Mouse (Mus musculus): ENCODE results near the gene Atp6v0c. TPM values are rescaled to one million over a fixed set of nuclear protein-coding genes. Genes with fewer than 3 reads are reported as not detected.

Gene Atp6v0c
- polyA plus RNA-seq, 1 experiment from 2014 or later: 564 TPM

DNA sequence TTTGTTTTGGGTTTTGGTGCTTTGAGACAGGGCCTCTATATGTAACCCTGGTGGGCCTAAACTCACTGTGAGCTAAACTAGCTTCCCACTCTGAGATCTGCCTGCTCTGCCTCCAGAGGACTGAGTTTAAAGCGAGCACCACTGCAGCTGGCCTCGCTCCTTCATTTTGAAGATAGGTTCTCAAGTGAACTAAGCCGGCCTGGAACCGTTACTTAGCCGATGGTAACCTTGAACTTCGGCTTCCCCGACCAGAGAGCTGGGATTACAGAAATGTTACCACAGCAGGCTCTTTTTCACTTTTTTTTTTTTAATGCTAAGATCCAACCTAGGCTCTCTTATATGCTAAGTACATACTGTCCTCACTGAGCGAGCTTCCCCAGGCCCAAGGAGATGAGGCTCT lies 23.8 kb upstream of the Atp6v0c start:
- H3K4me1 ChIP-seq (replicated peaks; ENCODE audit: control insufficient read depth, insufficient read depth, low read length): no peaks in the 10 kb centered on the region
- ATAC-seq (replicated peaks; ENCODE audit: low FRiP score, low TSS enrichment, low read depth): no peak
- H3K4me2 ChIP-seq (ENCODE audit: low read length): no peak overlapping the region
- H3K27ac ChIP-seq (ENCODE audit: low read depth): no peak overlapping the region
- no peaks in the 10 kb centered on the region for H3K27me3 ChIP-seq (replicated peaks; ENCODE audit: control insufficient read depth, insufficient read depth, low read length)
- no peaks in the 10 kb centered on the region for H3K9me3 ChIP-seq (ENCODE audit: control insufficient read depth, low read length)
- H3K4me3 ChIP-seq (ENCODE audit: low read depth, low read length): no peak overlapping the region
- no peak for DNase-seq (ENCODE audit: low spot score)
- 0 out of 2 replicates have a peak, but pooled peaks cover 3% of the 10 kb centered on the region for H3K36me3 ChIP-seq (ENCODE audit: control insufficient read depth, insufficient read depth, low read length)
- H3K9ac ChIP-seq (ENCODE audit: low read length): no peak overlapping the region
- WGBS: 86% methylated on average over 8 of the region's 8 CpGs

DNA sequence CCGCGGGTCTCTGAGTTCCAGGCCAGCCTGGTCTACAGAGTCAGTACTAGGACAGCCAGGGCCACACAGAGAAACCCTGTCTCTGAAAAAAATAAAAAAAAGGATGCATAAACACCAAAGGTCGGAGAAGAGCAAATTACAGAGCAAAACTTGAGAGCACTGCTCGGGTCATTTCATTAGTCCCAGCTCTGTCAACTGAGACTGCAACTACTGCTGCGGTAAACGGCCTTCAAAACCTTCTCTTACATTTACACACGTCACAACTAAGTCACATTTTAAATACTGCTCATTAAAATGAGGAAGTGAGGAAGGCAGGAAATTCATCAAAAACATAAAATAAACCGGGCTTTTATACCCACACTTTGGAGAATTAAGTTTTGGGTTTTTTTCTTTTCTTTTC lies 23.3 kb upstream of the Atp6v0c start:
- Histone ChIP-seq H3K27me3 (replicated peaks; ENCODE audit: control insufficient read depth, insufficient read depth, low read length) (no peaks in the 10 kb centered on the region), H3K27ac (ENCODE audit: low read depth) (no peak overlapping the region), H3K9me3 (ENCODE audit: control insufficient read depth, low read length) (no peaks in the 10 kb centered on the region), H3K4me2 (ENCODE audit: low read length) (no peak overlapping the region), H3K4me3 (ENCODE audit: low read depth, low read length) (no peak overlapping the region), H3K4me1 (replicated peaks; ENCODE audit: control insufficient read depth, insufficient read depth, low read length) (no peaks in the 10 kb centered on the region), H3K36me3 (ENCODE audit: control insufficient read depth, insufficient read depth, low read length) (0 out of 2 replicates have a peak, but pooled peaks cover 3% of the 10 kb centered on the region), H3K9ac (ENCODE audit: low read length) (no peak overlapping the region)
- DNase-seq (ENCODE audit: low spot score) (no peak), ATAC-seq (replicated peaks; ENCODE audit: low FRiP score, low TSS enrichment, low read depth) (no peak)
- WGBS: 77% methylated on average over 8 of the region's 8 CpGs

DNA sequence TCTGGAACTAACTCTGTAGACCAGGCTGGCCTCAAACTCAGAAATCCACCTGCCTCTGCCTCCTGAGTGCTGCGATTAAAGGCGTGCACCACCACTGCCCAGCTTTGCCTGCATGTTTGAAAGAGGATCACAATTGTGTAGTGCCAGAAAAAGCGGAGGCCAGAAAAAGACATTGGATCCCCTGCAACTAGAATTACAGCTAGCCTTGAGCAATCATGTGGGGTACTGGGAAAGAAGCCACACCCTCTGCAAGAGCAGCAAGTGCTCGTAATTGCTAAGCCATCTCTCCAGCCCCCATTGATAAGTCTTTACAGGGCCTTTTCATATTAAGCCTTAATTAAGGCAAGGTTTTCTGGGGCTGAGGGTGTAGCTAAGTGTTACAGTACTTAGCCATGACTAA lies 22.0 kb upstream of the Atp6v0c start:
- 0 out of 2 replicates have a peak, but pooled peaks cover 3% of the 10 kb centered on the region for H3K36me3 ChIP-seq (ENCODE audit: control insufficient read depth, insufficient read depth, low read length)
- no peak overlapping the region for H3K9ac ChIP-seq (ENCODE audit: low read length)
- H3K4me3 ChIP-seq (ENCODE audit: low read depth, low read length): no peak overlapping the region
- WGBS: 85% methylated on average over 4 of the region's 4 CpGs
- H3K9me3 ChIP-seq (ENCODE audit: control insufficient read depth, low read length): no peaks in the 10 kb centered on the region
- no peak for DNase-seq (ENCODE audit: low spot score)
- H3K4me2 ChIP-seq (ENCODE audit: low read length): no peak overlapping the region
- no peak for ATAC-seq (replicated peaks; ENCODE audit: low FRiP score, low TSS enrichment, low read depth)
- no peak overlapping the region for H3K27ac ChIP-seq (ENCODE audit: low read depth)
- no peaks in the 10 kb centered on the region for H3K27me3 ChIP-seq (replicated peaks; ENCODE audit: control insufficient read depth, insufficient read depth, low read length)
- no peaks in the 10 kb centered on the region for H3K4me1 ChIP-seq (replicated peaks; ENCODE audit: control insufficient read depth, insufficient read depth, low read length)

DNA sequence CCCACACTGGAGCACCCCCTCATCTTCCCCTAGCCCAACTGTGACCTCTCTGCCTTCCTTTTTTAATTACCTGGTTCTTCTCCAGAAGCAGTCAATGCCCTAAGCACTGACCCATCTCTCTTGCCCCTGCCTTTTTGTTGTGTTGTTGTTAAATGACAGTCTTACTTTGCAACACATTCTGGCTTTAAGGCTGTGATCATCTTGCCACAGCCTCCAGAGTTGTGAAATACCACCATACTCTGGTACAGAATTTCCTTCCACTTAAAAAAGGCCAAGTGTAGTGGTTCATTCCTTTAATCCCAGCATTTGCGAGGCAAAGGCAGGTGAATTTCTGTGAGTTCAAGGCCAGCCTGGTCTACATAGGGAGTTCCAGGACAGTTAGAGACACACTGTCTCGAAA lies 21.4 kb upstream of the Atp6v0c start:
- H3K9ac ChIP-seq (ENCODE audit: low read length): no peak overlapping the region
- no peaks in the 10 kb centered on the region for H3K9me3 ChIP-seq (ENCODE audit: control insufficient read depth, low read length)
- no peak for ATAC-seq (replicated peaks; ENCODE audit: low FRiP score, low TSS enrichment, low read depth)
- no peak overlapping the region for H3K4me2 ChIP-seq (ENCODE audit: low read length)
- H3K4me3 ChIP-seq (ENCODE audit: low read depth, low read length): no peak overlapping the region
- H3K36me3 ChIP-seq (ENCODE audit: control insufficient read depth, insufficient read depth, low read length): 0 out of 2 replicates have a peak, but pooled peaks cover 3% of the 10 kb centered on the region
- no peak overlapping the region for H3K27ac ChIP-seq (ENCODE audit: low read depth)
- H3K27me3 ChIP-seq (replicated peaks; ENCODE audit: control insufficient read depth, insufficient read depth, low read length): no peaks in the 10 kb centered on the region
- DNase-seq (ENCODE audit: low spot score): no peak
- H3K4me1 ChIP-seq (replicated peaks; ENCODE audit: control insufficient read depth, insufficient read depth, low read length): no peaks in the 10 kb centered on the region
- WGBS: 87% methylated on average over 2 of the region's 2 CpGs

DNA sequence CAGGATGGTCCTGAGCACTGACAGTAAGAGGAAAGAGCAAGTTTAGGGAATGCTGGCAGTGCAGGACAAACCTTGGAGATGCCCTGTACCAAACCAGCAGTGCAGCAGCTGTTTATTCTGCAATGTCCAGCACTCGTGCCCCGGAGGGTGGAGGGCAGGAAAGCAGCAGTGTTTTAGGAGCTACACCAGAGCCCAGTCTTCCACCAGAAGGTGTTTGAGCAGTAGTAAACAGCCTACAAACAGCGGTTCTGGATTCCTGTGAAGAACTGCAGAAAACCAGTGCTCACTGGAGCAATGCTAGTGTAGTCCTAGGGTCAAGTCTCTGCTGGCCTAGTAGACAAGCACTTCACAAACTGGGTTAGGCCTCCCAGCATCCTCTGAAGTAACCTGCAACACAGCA lies 4.8 kb upstream of the Atp6v0c start:
- H3K4me1 ChIP-seq (replicated peaks; ENCODE audit: control insufficient read depth, insufficient read depth, low read length): peaks cover 4% of the 10 kb centered on the region; the same call in 1 of the 2 replicates
- no peaks in the 10 kb centered on the region for H3K9me3 ChIP-seq (ENCODE audit: control insufficient read depth, low read length)
- no peak overlapping the region for H3K4me3 ChIP-seq (ENCODE audit: low read depth, low read length)
- H3K9ac ChIP-seq (ENCODE audit: low read length): no peak overlapping the region
- DNase-seq (ENCODE audit: low spot score) (no peak), ATAC-seq (replicated peaks; ENCODE audit: low FRiP score, low TSS enrichment, low read depth) (no peak)
- H3K36me3 ChIP-seq (ENCODE audit: control insufficient read depth, insufficient read depth, low read length): no peaks in the 10 kb centered on the region
- no peak overlapping the region for H3K27ac ChIP-seq (ENCODE audit: low read depth)
- 73% methylated on average over 3 of the region's 3 CpGs for WGBS
- no peak overlapping the region for H3K4me2 ChIP-seq (ENCODE audit: low read length)
- no peaks in the 10 kb centered on the region for H3K27me3 ChIP-seq (replicated peaks; ENCODE audit: control insufficient read depth, insufficient read depth, low read length)

DNA sequence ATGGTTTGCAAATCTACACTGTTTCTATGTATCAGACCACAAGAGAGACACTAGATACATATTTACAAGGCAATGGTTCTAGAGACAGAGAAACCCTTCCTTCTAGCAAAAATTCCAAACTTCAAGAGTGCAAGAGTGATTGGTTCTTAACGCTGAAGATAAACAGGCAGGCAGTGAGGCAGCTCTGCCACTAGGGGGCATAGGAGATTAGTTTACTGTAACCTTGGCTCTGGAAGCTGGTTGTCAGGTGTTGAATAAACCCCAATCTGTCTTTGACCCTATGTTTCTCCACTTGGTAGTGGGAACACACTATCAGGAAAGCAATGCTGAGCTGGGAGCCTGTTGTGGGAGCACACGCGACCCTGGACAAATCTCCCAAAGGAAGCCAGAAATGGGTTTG lies 3.9 kb upstream of the Atp6v0c start:
- Histone ChIP-seq H3K36me3 (ENCODE audit: control insufficient read depth, insufficient read depth, low read length) (no peaks in the 10 kb centered on the region), H3K4me3 (ENCODE audit: low read depth, low read length) (no peak overlapping the region), H3K4me1 (replicated peaks; ENCODE audit: control insufficient read depth, insufficient read depth, low read length) (peaks cover 5% of the 10 kb centered on the region), H3K9ac (ENCODE audit: low read length) (no peak overlapping the region), H3K27me3 (replicated peaks; ENCODE audit: control insufficient read depth, insufficient read depth, low read length) (no peaks in the 10 kb centered on the region), H3K27ac (ENCODE audit: low read depth) (no peak overlapping the region), H3K4me2 (ENCODE audit: low read length) (no peak overlapping the region), H3K9me3 (ENCODE audit: control insufficient read depth, low read length) (no peaks in the 10 kb centered on the region)
- DNase-seq (ENCODE audit: low spot score) (peak; percentile 72), ATAC-seq (replicated peaks; ENCODE audit: low FRiP score, low TSS enrichment, low read depth) (no peak)
- 5% methylated on average over 3 of the region's 3 CpGs for WGBS

DNA sequence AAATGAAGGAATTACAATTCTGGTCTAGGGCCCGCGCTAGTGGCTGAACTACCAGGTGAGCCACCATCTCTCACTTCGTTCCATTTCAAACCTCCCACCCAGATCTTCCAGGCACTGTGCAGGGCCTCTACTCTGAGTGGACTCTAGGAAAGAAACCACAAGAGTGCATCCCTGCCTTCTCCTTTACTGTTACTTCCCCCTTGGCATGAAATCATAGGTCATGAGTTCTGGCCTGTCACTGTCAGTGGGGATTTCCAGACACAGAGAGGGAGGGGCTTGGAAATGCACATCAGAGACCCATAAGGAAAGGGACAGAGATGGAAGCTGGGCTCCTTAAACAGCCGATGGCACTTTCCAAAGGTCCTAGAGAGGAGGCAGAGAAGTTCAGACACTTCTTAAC lies 2.2 kb upstream of the Atp6v0c start:
- DNase-seq (ENCODE audit: low spot score) (no peak), ATAC-seq (replicated peaks; ENCODE audit: low FRiP score, low TSS enrichment, low read depth) (no peak)
- H3K36me3 ChIP-seq (ENCODE audit: control insufficient read depth, insufficient read depth, low read length): peaks cover 11% of the 10 kb centered on the region
- H3K4me3 ChIP-seq (ENCODE audit: low read depth, low read length): no peak overlapping the region
- H3K27ac ChIP-seq (ENCODE audit: low read depth): no peak overlapping the region
- no peak overlapping the region for H3K9ac ChIP-seq (ENCODE audit: low read length)
- WGBS: 86% methylated on average over 4 of the region's 4 CpGs
- H3K4me2 ChIP-seq (ENCODE audit: low read length): no peak overlapping the region
- H3K27me3 ChIP-seq (replicated peaks; ENCODE audit: control insufficient read depth, insufficient read depth, low read length): no peaks in the 10 kb centered on the region
- H3K4me1 ChIP-seq (replicated peaks; ENCODE audit: control insufficient read depth, insufficient read depth, low read length): peaks cover 13% of the 10 kb centered on the region
- no peaks in the 10 kb centered on the region for H3K9me3 ChIP-seq (ENCODE audit: control insufficient read depth, low read length)

DNA sequence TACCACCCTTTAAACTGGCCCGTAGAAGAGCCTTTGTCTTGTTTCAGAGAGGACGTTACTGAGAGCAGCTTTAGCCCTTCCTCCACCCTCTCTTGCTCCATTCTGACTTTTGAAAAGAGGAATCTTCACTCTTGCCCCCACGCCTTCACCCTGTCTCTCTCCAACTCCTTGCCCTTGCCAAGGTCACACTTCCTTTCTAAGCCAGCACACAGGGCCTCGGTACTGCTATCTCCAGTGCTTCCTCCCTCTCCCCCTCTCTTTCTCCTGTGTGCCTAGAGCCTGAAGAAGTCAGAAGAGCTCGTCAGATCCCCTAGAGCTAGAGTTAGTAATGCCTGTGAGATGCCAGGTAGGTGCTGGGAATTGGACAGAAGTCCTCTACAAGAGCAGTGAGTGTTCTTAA lies 1.2 kb upstream of the Atp6v0c start:
- H3K27me3 ChIP-seq (replicated peaks; ENCODE audit: control insufficient read depth, insufficient read depth, low read length): no peaks in the 10 kb centered on the region
- H3K9ac ChIP-seq (ENCODE audit: low read length): no peak overlapping the region
- H3K36me3 ChIP-seq (ENCODE audit: control insufficient read depth, insufficient read depth, low read length): peaks cover 18% of the 10 kb centered on the region
- no peak overlapping the region for H3K4me3 ChIP-seq (ENCODE audit: low read depth, low read length)
- DNase-seq (ENCODE audit: low spot score) (no peak), ATAC-seq (replicated peaks; ENCODE audit: low FRiP score, low TSS enrichment, low read depth) (no peak)
- WGBS: 78% methylated on average over 5 of the region's 5 CpGs
- no peaks in the 10 kb centered on the region for H3K9me3 ChIP-seq (ENCODE audit: control insufficient read depth, low read length)
- peaks cover 13% of the 10 kb centered on the region for H3K4me1 ChIP-seq (replicated peaks; ENCODE audit: control insufficient read depth, insufficient read depth, low read length)
- no peak overlapping the region for H3K4me2 ChIP-seq (ENCODE audit: low read length)
- no peak overlapping the region for H3K27ac ChIP-seq (ENCODE audit: low read depth)

DNA sequence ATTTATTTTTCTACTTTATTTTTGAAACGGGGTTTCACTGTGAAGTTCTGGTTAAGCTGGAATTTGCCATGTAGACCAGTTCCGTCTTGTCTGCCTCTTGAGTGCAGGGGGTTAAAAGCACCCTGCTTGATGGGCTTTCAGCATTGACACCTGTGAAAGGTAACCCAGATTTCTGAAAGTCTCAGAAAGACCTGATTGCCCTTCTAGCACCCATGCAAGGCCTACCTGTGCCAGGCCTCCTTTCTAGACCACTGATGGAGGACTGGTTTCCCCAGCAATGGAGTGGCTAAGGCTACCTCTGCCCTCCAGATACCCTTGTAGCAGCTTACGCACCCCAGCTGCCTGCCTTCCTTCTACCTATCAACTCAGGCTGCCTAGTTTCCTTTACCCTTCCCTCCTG lies 623 bp upstream of the Atp6v0c start:
- Histone ChIP-seq H3K4me3 (ENCODE audit: low read depth, low read length) (peak overlapping the region; percentile 74), H3K27ac (ENCODE audit: low read depth) (no peak overlapping the region), H3K4me2 (ENCODE audit: low read length) (peak overlapping the region; percentile 88), H3K27me3 (replicated peaks; ENCODE audit: control insufficient read depth, insufficient read depth, low read length) (no peaks in the 10 kb centered on the region), H3K9me3 (ENCODE audit: control insufficient read depth, low read length) (no peaks in the 10 kb centered on the region), H3K9ac (ENCODE audit: low read length) (peak overlapping the region; percentile 84), H3K4me1 (replicated peaks; ENCODE audit: control insufficient read depth, insufficient read depth, low read length) (peaks cover 13% of the 10 kb centered on the region), H3K36me3 (ENCODE audit: control insufficient read depth, insufficient read depth, low read length) (peaks cover 23% of the 10 kb centered on the region)
- 61% methylated on average over 3 of the region's 3 CpGs for WGBS
- no peak for ATAC-seq (replicated peaks; ENCODE audit: low FRiP score, low TSS enrichment, low read depth)
- DNase-seq (ENCODE audit: low spot score): no peak

Data from intestine, embryonic 14.5 days (tissue).